Mouse (Mus musculus) cerebellum, adult 2 months (tissue): Measurements from ENCODE around the gene Tmco4.

Source experiments
- CTCF ChIP-seq: fragments of 200-500 bp; IDR thresholded peaks from 2 replicates; pipeline ENCODE4 v1.5.1; 2011; ENCODE audit warnings: low read depth, mild to moderate bottlenecking, control low read depth, low read length, moderate library complexity, borderline replicate concordance; ENCODE audit not compliant: insufficient read depth
- POLR2A ChIP-seq: fragments of 200-500 bp; IDR thresholded peaks from 2 replicates; pipeline ENCODE4 v1.6.1; 2011; ENCODE audit warnings: low read length, control low read depth, borderline replicate concordance; ENCODE audit not compliant: insufficient read depth

DNA sequence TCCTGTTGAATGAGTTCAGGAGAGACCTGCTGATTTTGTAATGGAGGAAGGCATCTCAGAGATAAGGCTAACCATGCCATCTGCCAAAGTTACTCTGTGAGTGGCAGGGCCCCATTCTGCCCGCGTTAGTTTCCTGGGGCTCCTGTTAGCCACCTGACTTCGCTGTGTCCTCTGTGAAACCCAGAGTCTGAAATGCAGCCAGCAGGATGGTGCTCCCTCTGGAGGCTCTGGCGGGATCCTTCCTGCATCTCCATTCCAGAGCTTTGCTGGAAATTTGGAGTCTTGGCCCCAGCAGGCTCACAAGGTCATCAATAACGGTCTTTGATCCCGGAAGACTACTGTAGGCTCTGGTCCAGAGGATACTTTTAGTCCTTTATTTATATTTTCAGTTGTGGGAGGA lies 28.7 kb downstream of the Tmco4 start:
- TF ChIP-seq POLR2A = no peak
- no peak; the same call in 1 of the 2 replicates for TF ChIP-seq CTCF
